Mouse (Mus musculus): Measurements from ENCODE around the gene Rpl15.
A peak's percentile ranks its signal among the peaks of the same experiment; 100 is the strongest.

Gene Rpl15

GRCm38 (mm10) chr14:18270529-18271441 lies at the start of gene Rpl15, which contains the start of gene Nkiras1:
Rpl15 (minus strand) TSS chr14:18271391.
Nkiras1 (plus strand) TSS chr14:18271136.
- DNase-seq (ENCODE audit: low read depth, low spot score), result peak; percentile 99

- no peak for DNase-seq (ENCODE audit: low read depth, low spot score)
Measured at GRCm38 (mm10) chr14:18317457-18318411, 46.5 kb upstream of the Rpl15 start.

- no peak for DNase-seq (ENCODE audit: low read depth, low spot score)
Measured at GRCm38 (mm10) chr14:18304165-18304564, 33.0 kb upstream of the Rpl15 start.

- no peak for DNase-seq (ENCODE audit: low read depth, low spot score)
Measured at GRCm38 (mm10) chr14:18303262-18303661, 32.1 kb upstream of the Rpl15 start.

- no peak for DNase-seq (ENCODE audit: low read depth, low spot score)
Measured at GRCm38 (mm10) chr14:18302750-18303149, 31.6 kb upstream of the Rpl15 start.

GRCm38 (mm10) chr14:18301591-18301990 lies 30.4 kb upstream of the Rpl15 start:
- DNase-seq (ENCODE audit: low read depth, low spot score), result no peak

GRCm38 (mm10) chr14:18300676-18301075 lies 29.5 kb upstream of the Rpl15 start:
- peak; percentile 31 for DNase-seq (ENCODE audit: low read depth, low spot score)

- DNase-seq (ENCODE audit: low read depth, low spot score), result no peak
Measured at GRCm38 (mm10) chr14:18298874-18299273, 27.7 kb upstream of the Rpl15 start.

- DNase-seq (ENCODE audit: low read depth, low spot score), result no peak
Measured at GRCm38 (mm10) chr14:18297441-18297840, 26.2 kb upstream of the Rpl15 start.

- no peak for DNase-seq (ENCODE audit: low read depth, low spot score)
Measured at GRCm38 (mm10) chr14:18292578-18292977, 21.4 kb upstream of the Rpl15 start.

GRCm38 (mm10) chr14:18292111-18292510 lies 20.9 kb upstream of the Rpl15 start:
- DNase-seq (ENCODE audit: low read depth, low spot score), result no peak

- DNase-seq (ENCODE audit: low read depth, low spot score), result no peak
Measured at GRCm38 (mm10) chr14:18287391-18287790, 16.2 kb upstream of the Rpl15 start.

- no peak for DNase-seq (ENCODE audit: low read depth, low spot score)
Measured at GRCm38 (mm10) chr14:18286441-18286840, 15.2 kb upstream of the Rpl15 start.

- DNase-seq (ENCODE audit: low read depth, low spot score), result no peak
Measured at GRCm38 (mm10) chr14:18285476-18285875, 14.3 kb upstream of the Rpl15 start.

- DNase-seq (ENCODE audit: low read depth, low spot score), result peak; percentile 28
Measured at GRCm38 (mm10) chr14:18284581-18284980, 13.4 kb upstream of the Rpl15 start.

- no peak for DNase-seq (ENCODE audit: low read depth, low spot score)
Measured at GRCm38 (mm10) chr14:18280375-18280774, 9.2 kb upstream of the Rpl15 start.

- no peak for DNase-seq (ENCODE audit: low read depth, low spot score)
Measured at GRCm38 (mm10) chr14:18274526-18274925, 3.3 kb upstream of the Rpl15 start.

- no peak for DNase-seq (ENCODE audit: low read depth, low spot score)
Measured at GRCm38 (mm10) chr14:18271666-18272065, 475 bp upstream of the Rpl15 start.

- DNase-seq (ENCODE audit: low read depth, low spot score), result peak; percentile 55
Measured at GRCm38 (mm10) chr14:18269947-18270528, 1.2 kb downstream of the Rpl15 start.

GRCm38 (mm10) chr14:18263427-18263826 lies 7.8 kb downstream of the Rpl15 start:
- no peak for DNase-seq (ENCODE audit: low read depth, low spot score)

- DNase-seq (ENCODE audit: low read depth, low spot score), result peak; percentile 54
Measured at GRCm38 (mm10) chr14:18261203-18261602, 10.0 kb downstream of the Rpl15 start.
